Mouse (Mus musculus): ENCODE data around the gene Apbb2. TPM values are rescaled to one million over a fixed set of nuclear protein-coding genes. Genes with fewer than 3 reads are reported as not detected.
A peak's percentile ranks its signal among the peaks of the same experiment; 100 is the strongest.

The Apbb2 gene
- polyA plus RNA-seq, 1 experiment from 2014 or later: 69.5 TPM

DNA sequence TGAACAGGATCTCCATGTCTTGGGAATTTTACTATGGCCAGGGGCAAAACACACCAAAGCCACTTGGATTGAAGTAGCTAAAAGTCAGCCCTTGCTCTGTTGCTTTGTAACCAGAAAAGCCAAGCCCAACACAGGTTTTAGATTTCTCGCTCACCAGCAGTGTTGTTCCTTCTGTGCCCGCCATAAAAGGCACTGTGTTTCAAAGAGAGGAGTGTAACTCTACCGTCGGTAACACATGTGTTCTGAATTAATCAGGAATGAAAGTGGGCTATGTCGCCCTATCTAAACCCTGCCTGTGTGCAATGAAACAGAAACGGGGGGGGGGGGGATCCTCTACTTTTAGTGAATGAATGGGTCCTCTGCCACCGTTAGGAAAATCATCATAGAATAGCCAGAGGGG is 90.0 kb downstream of the Apbb2 start:
- H3K4me3 ChIP-seq: no peak overlapping the region
- H3K27me3 ChIP-seq: no peaks in the 10 kb centered on the region
- no peak overlapping the region for H3K4me2 ChIP-seq (replicated peaks)
- no peaks in the 10 kb centered on the region for H3K9me3 ChIP-seq
- WGBS: 68% methylated on average over 7 of the region's 7 CpGs
- no peak for ATAC-seq (ENCODE audit: low FRiP score, low read depth)
- H3K4me1 ChIP-seq: peaks cover 20% of the 10 kb centered on the region
- no peak overlapping the region for H3K27ac ChIP-seq (replicated peaks)
- no peak overlapping the region for H3K9ac ChIP-seq (replicated peaks)
- no peaks in the 10 kb centered on the region for H3K36me3 ChIP-seq

DNA sequence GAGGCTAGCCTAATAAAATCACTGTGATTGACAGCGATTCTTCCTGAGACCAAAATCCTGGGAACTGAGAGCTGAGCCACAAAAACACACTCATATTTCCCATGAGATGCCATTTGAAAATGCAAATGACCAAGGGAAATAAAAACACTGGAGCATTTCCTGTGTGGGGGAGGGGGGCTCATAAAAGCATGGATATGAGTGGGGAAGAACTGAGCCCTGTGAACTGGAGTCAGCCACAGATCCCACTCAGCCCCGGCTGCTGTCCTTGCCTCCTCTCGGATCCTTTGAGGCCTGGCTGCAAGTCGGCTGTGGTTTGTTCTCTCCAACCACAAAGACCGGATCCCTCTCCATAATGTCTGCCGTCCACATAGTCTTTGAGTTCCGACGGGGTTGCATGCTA is 91.5 kb downstream of the Apbb2 start:
- ATAC-seq (ENCODE audit: low FRiP score, low read depth): no peak
- H3K9ac ChIP-seq (replicated peaks): no peak overlapping the region
- WGBS: 75% methylated on average over 8 of the region's 8 CpGs

DNA sequence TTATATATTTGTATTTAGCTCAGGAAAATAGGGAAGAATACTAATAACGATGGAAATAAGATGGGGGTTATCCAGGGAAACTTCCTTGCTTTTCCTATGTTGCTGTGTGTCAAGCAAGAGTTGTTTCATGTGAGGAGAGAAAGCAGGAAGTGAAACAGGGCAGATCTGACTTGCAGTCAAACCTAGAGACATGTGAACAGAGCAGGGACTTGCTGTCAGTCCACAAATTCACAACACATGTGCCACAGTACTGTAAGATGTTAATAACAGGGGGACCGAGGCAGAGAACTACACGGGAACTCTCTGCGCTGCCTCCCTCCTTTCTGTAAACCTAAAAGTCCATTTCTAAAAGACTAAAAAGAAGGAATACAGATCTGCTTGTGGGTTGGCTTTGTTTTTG is 93.6 kb downstream of the Apbb2 start:
- no peaks in the 10 kb centered on the region for H3K36me3 ChIP-seq
- peak overlapping the region; percentile 60 for H3K27ac ChIP-seq (replicated peaks)
- no peak overlapping the region for H3K4me3 ChIP-seq
- no peak for ATAC-seq (ENCODE audit: low FRiP score, low read depth)
- H3K4me1 ChIP-seq: peaks cover 23% of the 10 kb centered on the region
- no peak overlapping the region for H3K4me2 ChIP-seq (replicated peaks)
- no peak overlapping the region for H3K9ac ChIP-seq (replicated peaks)
- no peaks in the 10 kb centered on the region for H3K9me3 ChIP-seq
- H3K27me3 ChIP-seq: no peaks in the 10 kb centered on the region
- 73% methylated on average over 4 of the region's 4 CpGs for WGBS

More for the DNA sequence above, 91.5 kb downstream of the Apbb2 start:
- Histone ChIP-seq H3K4me3 (no peak overlapping the region), H3K27me3 (no peaks in the 10 kb centered on the region), H3K4me2 (replicated peaks) (no peak overlapping the region), H3K9me3 (no peaks in the 10 kb centered on the region), H3K36me3 (no peaks in the 10 kb centered on the region), H3K27ac (replicated peaks) (peak overlapping the region; percentile 16; the same call in 1 of the 2 replicates), H3K4me1 (peaks cover 23% of the 10 kb centered on the region)

DNA sequence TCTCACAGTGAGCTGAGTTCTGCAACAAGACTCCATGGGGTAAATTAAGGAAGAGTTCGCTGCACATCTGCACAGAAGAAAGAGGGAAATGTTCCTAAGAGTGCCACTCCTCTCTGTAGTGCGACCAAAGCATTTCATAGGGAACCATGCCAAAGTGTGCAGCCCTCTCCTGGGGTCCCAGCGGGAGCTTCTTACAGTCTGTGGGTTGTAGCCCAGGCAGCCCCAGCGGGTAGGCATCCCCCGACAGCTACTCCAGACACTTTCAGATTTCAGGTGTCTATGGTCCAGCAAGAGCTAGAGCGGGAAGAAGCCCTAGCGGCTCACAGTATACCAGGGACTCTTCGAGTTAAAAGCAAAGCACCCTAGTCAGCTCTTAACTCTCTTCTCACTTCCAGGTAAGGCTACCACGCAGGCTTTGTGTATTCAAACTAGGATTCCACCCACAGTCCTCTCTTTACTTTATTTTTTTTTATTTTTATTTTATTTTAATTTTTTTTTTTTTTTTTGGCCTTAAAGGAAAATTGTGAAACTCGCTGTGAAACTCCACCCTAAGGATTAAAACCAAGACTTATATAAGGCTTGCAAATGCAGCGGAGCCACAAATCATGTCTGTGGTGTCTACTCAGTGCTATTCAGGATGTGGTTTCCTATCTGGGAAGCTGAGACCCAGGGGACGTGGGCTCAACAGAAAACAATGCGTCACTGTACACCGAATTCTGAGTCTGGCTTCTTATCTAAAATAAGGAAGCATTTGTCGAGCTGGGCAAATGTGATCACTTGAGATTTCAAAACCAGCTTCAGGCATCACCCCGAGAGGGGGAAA is 94.7 kb downstream of the Apbb2 start:
- no peak overlapping the region for H3K4me2 ChIP-seq (replicated peaks)
- ATAC-seq (ENCODE audit: low FRiP score, low read depth): no peak
- H3K9ac ChIP-seq (replicated peaks): no peak overlapping the region
- no peaks in the 10 kb centered on the region for H3K36me3 ChIP-seq
- peak overlapping the region; percentile 2; the same call in 1 of the 2 replicates for H3K27ac ChIP-seq (replicated peaks)
- no peaks in the 10 kb centered on the region for H3K9me3 ChIP-seq
- no peaks in the 10 kb centered on the region for H3K27me3 ChIP-seq
- WGBS: 61% methylated on average over 16 of the region's 16 CpGs
- peaks cover 22% of the 10 kb centered on the region for H3K4me1 ChIP-seq
- H3K4me3 ChIP-seq: no peak overlapping the region

DNA sequence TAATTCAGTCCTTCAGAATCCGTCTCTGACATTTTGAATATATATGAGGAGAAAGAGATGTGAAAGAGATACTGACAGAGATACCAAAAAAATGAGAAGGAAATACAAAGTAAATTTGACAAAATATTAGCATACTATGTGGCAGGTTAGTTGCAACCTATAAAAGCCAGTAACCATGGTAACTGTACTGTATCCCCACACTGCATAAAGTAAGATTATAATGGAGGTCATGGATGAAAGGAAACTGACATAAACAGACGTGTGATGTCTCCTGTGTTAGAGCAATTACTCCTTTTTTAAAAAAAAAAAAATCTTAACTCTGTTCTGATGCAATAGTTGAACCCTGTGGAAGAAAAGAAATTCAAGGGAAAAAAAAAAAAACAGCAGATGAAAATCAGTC is 97.3 kb downstream of the Apbb2 start:
- no peak overlapping the region for H3K4me3 ChIP-seq
- peaks cover 19% of the 10 kb centered on the region for H3K4me1 ChIP-seq
- no peak overlapping the region for H3K9ac ChIP-seq (replicated peaks)
- no peaks in the 10 kb centered on the region for H3K36me3 ChIP-seq
- no peak overlapping the region for H3K4me2 ChIP-seq (replicated peaks)
- 74% methylated on average over 2 of the region's 2 CpGs for WGBS
- no peaks in the 10 kb centered on the region for H3K27me3 ChIP-seq
- no peaks in the 10 kb centered on the region for H3K9me3 ChIP-seq
- no peak for ATAC-seq (ENCODE audit: low FRiP score, low read depth)
- no peak overlapping the region for H3K27ac ChIP-seq (replicated peaks)

DNA sequence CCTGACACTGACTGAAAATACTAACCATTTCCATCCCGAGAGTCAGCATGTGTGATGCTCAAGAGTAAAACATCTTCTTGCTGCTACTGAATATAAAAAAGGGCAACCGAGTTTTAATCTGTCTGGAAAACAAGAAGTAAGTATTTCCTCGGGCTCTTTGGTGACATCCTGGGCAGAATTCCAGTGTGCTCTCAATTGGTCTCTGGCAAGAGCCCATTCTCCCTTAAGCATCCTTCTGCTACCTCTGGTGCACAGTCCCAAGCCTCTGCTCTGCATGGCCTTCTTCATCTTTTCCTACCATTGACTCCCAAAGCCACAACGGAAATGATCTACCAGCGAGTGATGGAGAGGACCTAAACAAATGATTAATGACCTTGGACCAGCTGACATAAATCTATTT is 99.1 kb downstream of the Apbb2 start:
- Histone ChIP-seq H3K36me3 (no peaks in the 10 kb centered on the region), H3K4me2 (replicated peaks) (no peak overlapping the region), H3K9ac (replicated peaks) (no peak overlapping the region), H3K9me3 (no peaks in the 10 kb centered on the region), H3K4me1 (peaks cover 12% of the 10 kb centered on the region), H3K27ac (replicated peaks) (no peak overlapping the region), H3K4me3 (no peak overlapping the region), H3K27me3 (no peaks in the 10 kb centered on the region)
- 82% methylated on average over 5 of the region's 5 CpGs for WGBS
- ATAC-seq (ENCODE audit: low FRiP score, low read depth): no peak

DNA sequence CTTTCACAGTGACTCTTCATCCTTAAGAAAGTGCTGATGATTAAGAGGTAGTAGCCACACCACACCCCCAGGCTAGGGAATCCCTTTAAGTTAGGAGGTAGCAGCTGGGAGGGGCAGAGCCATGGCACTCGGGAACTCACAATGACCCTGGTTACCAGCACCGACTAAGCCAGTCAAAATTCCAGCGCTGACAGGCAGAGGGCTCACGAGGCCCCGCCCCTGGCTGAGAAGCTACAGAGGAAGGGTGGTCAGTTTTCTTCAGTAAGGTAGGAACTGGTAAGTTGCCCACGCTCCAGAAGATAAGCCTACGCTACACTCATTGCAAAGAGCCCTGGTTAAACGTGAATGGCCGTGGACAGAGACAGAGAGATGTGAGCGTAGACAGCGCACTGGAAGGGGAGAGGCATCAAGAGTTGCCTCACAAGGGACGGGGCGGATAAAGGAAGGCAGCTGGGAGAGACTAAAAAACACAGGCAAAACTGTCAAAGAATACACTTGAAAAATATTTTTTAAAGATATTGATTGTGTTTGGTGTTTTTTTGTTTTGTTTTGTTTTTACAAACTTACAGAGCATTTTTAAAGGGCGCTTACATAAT is 100.1 kb downstream of the Apbb2 start:
- H3K4me3 ChIP-seq: no peak overlapping the region
- H3K9me3 ChIP-seq: no peaks in the 10 kb centered on the region
- H3K27ac ChIP-seq (replicated peaks): no peak overlapping the region
- H3K27me3 ChIP-seq: no peaks in the 10 kb centered on the region
- H3K4me1 ChIP-seq: peaks cover 8% of the 10 kb centered on the region
- no peak overlapping the region for H3K4me2 ChIP-seq (replicated peaks)
- 38% methylated on average over 14 of the region's 14 CpGs for WGBS
- H3K9ac ChIP-seq (replicated peaks): no peak overlapping the region
- H3K36me3 ChIP-seq: no peaks in the 10 kb centered on the region
- 0 out of 2 replicates have a peak, but pooled peaks have one; percentile 30 for ATAC-seq (ENCODE audit: low FRiP score, low read depth)

DNA sequence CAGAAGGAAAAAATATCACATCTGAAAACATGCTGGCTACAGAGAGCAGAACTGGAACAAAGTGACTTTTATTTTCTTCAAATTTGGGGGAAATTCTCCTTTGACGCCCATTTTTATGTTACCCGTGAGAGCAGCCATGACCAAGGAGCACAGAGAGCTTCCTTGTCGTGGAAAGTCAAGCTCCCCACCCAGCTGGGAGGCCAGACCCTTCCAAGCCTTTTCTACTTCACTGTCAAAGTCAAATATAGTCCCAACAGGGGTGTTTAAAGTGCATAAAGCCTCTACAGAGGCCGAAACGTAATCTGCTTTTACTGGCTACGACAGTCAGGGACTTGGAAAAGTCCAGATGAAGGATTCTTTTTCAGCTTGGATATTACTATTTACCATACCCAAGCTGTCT is 101.1 kb downstream of the Apbb2 start:
- Histone ChIP-seq H3K36me3 (no peaks in the 10 kb centered on the region), H3K9ac (replicated peaks) (no peak overlapping the region), H3K9me3 (no peaks in the 10 kb centered on the region), H3K27me3 (no peaks in the 10 kb centered on the region), H3K4me2 (replicated peaks) (no peak overlapping the region), H3K4me3 (no peak overlapping the region), H3K27ac (replicated peaks) (no peak overlapping the region), H3K4me1 (peaks cover 6% of the 10 kb centered on the region)
- ATAC-seq (ENCODE audit: low FRiP score, low read depth): no peak
- WGBS: 70% methylated on average over 6 of the region's 6 CpGs

DNA sequence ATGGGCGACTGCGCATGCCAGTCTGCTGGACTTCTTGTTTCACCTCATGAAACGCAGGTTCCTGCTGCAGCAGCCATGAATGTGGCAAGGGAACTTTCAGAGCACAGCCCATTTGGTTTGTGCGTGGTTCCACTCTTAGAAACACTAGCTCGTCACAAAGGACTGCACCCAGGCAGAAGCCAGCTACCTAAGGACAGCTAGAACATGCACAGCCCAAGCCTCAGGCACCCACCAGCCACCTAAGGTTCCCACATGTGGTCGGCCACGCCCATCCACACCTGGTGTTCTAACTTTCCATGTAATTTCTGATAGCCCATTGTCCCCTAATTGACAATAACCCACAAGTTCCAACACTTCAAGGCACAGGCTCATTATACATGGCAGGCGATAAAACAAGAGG is 102.3 kb downstream of the Apbb2 start:
- Histone ChIP-seq H3K4me2 (replicated peaks) (no peak overlapping the region), H3K27ac (replicated peaks) (no peak overlapping the region), H3K9me3 (no peaks in the 10 kb centered on the region), H3K36me3 (no peaks in the 10 kb centered on the region), H3K9ac (replicated peaks) (no peak overlapping the region), H3K4me3 (no peak overlapping the region), H3K4me1 (peaks cover 6% of the 10 kb centered on the region), H3K27me3 (no peaks in the 10 kb centered on the region)
- WGBS: 93% methylated on average over 8 of the region's 8 CpGs
- no peak for ATAC-seq (ENCODE audit: low FRiP score, low read depth)

DNA sequence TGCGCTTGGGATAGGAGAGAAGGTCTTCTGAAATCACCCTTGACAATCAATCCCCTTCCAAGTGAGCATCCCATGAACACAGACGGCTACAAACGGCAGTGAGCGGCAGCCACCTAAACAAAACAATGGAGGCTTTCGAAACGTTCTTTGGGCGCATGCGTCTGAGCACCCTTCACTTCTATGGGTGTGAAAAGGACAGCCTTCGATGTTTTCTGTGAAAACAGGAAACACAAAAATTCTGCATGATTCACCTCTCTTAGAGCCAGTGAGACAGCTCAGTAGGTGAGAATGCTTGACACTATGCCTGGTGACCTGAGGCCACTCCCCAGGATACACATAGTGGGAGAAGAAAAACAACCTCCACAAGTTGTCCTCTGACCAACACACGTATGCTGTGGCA is 103.3 kb downstream of the Apbb2 start:
- Histone ChIP-seq H3K9ac (replicated peaks) (no peak overlapping the region), H3K36me3 (no peaks in the 10 kb centered on the region), H3K27me3 (no peaks in the 10 kb centered on the region), H3K4me2 (replicated peaks) (no peak overlapping the region), H3K4me1 (peaks cover 6% of the 10 kb centered on the region), H3K27ac (replicated peaks) (no peak overlapping the region), H3K4me3 (no peak overlapping the region), H3K9me3 (no peaks in the 10 kb centered on the region)
- WGBS: 78% methylated on average over 10 of the region's 10 CpGs
- ATAC-seq (ENCODE audit: low FRiP score, low read depth): no peak

DNA sequence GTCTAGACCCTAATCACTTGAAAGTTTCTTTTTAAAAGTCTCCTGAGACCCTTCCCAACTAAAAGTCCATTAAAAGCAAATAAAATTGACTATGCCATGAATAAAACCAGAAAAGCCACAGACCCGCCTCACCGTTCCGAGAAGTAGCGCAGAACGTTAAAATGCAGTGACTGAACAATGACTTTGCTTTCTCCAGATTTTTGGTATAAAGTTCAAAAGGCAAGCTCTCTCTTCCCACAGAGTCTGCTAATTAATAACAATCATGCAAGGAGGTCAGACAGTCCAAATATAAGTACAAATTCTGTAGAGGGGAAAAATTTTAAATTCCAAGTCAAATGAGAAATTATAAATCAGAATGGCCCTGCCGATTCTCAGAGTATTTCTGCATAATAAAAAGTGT is 103.9 kb downstream of the Apbb2 start:
- no peak for ATAC-seq (ENCODE audit: low FRiP score, low read depth)
- H3K4me1 ChIP-seq: peaks cover 6% of the 10 kb centered on the region
- no peaks in the 10 kb centered on the region for H3K27me3 ChIP-seq
- H3K4me3 ChIP-seq: no peak overlapping the region
- no peak overlapping the region for H3K9ac ChIP-seq (replicated peaks)
- H3K4me2 ChIP-seq (replicated peaks): no peak overlapping the region
- 88% methylated on average over 6 of the region's 6 CpGs for WGBS
- H3K36me3 ChIP-seq: no peaks in the 10 kb centered on the region
- H3K9me3 ChIP-seq: no peaks in the 10 kb centered on the region
- H3K27ac ChIP-seq (replicated peaks): no peak overlapping the region

DNA sequence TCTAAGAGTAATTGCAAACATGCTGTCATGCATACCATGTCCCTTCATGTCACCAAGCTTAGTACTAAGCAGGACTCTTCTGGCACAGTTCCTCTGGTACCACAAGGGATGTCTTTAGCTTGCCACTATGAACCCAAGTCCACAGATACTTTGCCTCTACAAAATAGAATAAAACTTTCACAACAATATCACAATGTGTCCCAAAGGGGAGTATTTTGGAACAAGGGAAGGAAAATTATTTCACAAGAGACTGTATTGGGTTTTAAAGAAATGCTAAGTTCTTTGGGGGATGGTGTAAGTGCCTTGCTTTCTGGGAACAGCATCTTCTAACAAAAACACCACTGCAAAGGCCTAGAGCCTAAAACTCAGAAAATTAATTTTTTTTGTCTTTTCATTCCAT is 105.2 kb downstream of the Apbb2 start:
- Histone ChIP-seq H3K9me3 (no peaks in the 10 kb centered on the region), H3K27ac (replicated peaks) (no peak overlapping the region), H3K36me3 (no peaks in the 10 kb centered on the region), H3K9ac (replicated peaks) (no peak overlapping the region), H3K4me3 (no peak overlapping the region), H3K4me2 (replicated peaks) (no peak overlapping the region), H3K27me3 (no peaks in the 10 kb centered on the region), H3K4me1 (peaks cover 3% of the 10 kb centered on the region)
- ATAC-seq (ENCODE audit: low FRiP score, low read depth): no peak
